Mouse (Mus musculus) T-helper 1 cell (primary cell): ENCODE measurements around the gene Klf6.

Source experiments
- in situ Hi-C: fragments of 300-600 bp; cut with MboI, MseI; formaldehyde crosslinking; loops from one replicate; pipeline ENCODE4 v1.15.1; 2025; ENCODE audit warnings: high pct_unique_total_duplicates

Gene Klf6

DNA sequence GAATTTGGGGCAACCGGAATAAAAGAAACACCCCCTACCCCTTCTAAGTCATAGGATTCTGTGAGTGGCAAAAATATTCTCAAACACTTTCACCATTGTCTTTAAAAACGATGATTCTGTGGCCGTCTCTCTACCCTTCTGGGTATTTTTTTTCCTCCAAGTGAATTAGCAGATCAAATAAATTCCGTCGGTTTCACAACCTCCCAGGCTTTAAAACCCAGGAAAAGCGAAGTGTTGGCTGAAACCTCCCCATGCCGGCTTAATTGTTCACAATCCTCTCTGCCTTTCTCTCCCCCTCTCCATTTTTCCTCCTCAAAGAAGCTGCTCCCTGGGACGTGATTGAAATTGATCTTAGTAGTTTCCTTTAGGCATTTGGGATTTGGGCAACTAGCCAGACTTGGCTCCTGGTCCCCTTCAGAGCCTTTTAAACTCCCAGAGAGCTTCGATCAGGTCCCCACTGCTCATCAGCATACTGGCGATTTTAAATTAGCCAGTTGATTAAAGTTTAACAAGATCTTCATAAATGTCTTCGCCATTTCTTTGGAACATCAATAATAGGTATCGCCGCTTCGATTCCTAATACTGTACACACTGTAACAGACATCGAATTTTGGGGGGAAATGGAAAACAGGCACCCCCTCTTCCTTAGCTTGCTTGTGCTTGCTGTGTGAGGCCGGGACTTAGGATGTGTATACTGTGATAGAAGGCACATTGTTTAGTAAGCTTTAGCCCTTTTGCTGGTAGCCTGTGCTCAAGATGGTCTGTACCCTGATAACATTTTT is 1.5 kb downstream of the Klf6 start:
- in situ Hi-C loops = loop anchor here (5.0 to 25.0 kb wide), 3 partner anchors 96 to 774 kb away; partner anchors contain the start of gene Pfkp

- in situ Hi-C loops = loop anchor here (5.0 to 25.0 kb wide), 3 partner anchors 96 to 774 kb away; partner anchors contain the start of gene Pfkp
These were observed 2.2 kb downstream of the Klf6 start for GRCm38 (mm10) chr13:5863408-5863891.

GRCm38 (mm10) chr13:5864265-5865097 is 3.2 kb downstream of the Klf6 start:
- in situ Hi-C loops = loop anchor here (5.0 to 25.0 kb wide), 3 partner anchors 97 to 773 kb away; partner anchors contain the start of gene Pfkp

DNA sequence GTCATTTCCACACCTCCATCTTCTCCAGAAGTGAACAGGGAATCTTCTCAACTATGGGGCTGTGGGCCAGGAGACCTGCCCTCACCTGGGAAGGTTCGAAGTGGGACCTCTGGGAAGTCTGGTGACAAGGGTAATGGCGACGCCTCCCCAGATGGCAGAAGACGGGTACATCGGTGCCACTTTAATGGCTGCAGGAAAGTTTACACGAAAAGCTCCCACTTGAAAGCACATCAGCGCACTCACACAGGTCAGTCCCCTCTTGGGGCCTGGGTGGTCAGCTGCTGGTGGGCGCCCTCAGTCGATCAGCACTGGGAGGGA is 3.8 kb downstream of the Klf6 start:
- in situ Hi-C loops = loop anchor here (25.0 kb wide), 1 partner anchor 772 kb away; the partner anchor contains the start of gene Pfkp

DNA sequence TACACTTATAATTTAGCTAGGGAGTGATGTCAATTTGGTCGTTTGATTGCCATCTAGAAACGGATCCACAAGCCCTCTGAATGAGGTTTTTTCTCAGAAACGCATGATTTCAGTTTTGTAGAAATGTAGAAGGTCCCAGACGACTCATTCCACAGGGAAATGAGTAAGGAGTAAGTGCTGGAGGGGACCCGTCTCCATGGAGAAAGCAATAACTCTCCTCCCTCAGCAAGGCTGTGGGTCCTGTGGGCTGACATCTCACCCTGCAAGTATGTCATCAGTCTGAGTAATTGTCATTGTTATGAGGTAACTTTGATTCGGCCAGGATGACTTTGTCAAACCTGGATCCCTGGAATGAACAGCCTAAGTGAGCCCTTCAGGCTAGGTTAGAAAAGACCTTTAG is 4.8 kb downstream of the Klf6 start:
- in situ Hi-C loops = loop anchor here (25.0 kb wide), 1 partner anchor 771 kb away; the partner anchor contains the start of gene Pfkp

DNA sequence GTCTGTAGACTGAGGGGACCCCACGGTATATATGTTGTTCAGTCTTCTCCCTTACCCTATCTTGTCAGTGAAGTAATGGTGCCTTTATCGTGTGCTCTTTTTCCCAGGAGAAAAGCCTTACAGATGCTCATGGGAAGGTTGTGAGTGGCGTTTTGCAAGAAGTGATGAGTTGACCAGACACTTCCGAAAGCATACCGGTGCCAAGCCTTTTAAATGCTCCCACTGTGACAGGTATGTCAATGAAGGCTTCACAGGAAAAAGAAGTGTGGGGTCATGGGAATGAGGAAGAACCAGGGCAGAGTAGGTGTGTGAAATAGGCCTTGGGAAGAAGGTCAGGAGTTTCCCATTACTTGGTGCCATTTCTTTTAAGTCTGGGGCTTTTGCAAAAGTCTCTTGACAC is 5.2 kb downstream of the Klf6 start:
- in situ Hi-C loops = loop anchor here (25.0 kb wide), 1 partner anchor 771 kb away; the partner anchor contains the start of gene Pfkp

DNA sequence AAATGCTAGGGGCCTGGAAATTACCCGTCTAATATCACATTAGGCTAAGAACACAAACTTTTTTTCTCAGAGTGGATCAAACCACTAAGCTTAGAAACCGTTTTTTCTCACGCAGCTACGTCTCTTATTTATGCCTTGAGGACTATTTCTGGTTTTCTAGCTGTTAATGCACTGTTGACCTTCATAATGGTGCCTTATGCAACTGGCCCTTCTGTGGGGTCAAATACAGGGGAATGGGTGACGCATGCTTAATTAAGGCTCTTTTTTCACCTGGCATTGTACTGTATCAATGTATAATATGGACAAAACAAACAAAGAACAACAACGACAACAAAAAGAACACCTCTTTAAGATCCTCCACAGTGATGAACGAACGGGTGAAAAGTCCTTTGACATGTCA is 7.1 kb downstream of the Klf6 start:
- in situ Hi-C loops = loop anchor here (25.0 kb wide), 1 partner anchor 769 kb away; the partner anchor contains the start of gene Pfkp

DNA sequence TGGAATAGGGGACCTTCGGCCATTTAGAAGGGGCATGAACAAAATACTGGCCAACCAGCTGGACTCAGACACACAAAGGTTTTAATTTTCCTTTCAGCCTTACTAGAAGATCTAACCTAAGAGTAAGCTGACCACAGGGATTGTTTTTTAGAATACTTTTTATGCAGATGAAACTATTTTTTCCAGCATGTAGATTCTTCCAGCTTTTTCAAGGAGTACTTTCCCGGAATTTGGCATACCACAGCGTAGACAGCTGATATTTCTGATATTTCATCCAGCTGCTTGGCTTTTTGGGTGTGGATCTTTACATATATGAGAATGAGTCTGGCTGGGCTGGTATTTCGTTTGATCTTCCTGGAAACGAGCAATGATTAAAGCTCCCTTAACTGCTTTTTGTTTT is 8.2 kb downstream of the Klf6 start:
- in situ Hi-C loops = loop anchor here (25.0 kb wide), 1 partner anchor 768 kb away; the partner anchor contains the start of gene Pfkp

DNA sequence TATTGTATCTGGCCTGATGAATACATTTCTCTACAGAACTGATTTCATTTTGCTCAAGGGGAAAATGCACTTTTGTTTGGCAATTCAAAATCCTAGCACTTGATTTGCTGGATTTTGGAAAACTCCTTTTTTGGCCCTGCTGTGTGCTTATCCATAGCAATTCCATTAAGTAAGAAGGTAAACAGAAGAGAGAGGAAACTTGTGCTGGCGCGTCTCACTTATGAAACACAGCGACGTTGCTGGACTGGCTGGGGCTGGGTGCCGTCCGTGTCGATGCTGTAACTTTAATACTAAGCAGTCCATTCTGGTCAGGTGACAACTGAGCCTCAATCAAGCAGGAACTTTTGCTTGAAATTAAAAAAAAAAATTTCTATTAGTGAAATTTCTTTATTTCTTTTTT is 8.6 kb downstream of the Klf6 start:
- in situ Hi-C loops = loop anchor here (5.0 to 25.0 kb wide), 2 partner anchors 417 to 767 kb away; partner anchors contain the start of gene Pfkp

DNA sequence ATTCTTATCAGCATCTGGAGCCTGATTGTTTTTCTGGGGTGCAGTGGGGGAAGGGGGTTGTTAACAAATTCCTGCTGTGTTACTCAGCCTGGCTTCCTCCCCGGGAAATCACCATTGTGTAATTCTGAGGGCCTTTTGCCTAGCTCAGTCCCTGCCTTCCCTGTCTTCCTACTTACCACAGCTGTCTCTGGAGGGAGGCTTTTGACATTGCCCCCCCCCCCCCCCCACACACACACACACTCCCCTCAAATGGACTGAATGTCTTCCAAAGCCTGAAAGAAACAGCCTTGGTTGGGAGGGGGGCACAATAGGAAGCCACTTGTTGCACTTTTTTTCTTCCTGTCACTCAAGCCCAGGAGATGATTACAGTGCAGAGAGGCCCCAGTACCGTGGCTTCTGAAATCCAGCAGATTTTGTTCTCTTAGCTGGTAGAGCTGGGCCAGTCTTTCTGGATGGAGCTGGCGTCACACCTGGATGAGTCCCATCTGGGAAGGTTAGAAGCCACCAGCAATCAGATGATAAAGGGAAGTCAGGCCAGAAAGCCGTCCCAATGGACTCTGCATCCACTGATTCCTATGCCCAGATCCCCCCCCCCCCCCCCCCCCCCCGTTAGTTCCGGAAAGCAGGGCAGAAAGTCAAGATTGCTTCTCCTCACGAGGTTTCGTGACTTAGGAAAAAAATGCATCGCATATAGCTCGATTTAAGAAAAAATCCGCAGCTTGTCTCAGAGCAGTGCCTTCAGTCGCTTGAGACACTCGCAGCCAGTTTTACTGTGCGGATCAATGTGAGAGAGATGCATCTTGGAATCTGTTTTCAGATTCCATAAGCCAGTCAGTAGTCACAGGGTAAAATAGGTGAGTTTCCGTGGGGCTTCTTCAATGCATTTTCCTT is 9.3 kb downstream of the Klf6 start:
- in situ Hi-C loops = loop anchor here (5.0 to 25.0 kb wide), 2 partner anchors 417 to 767 kb away; partner anchors contain the start of gene Pfkp

DNA sequence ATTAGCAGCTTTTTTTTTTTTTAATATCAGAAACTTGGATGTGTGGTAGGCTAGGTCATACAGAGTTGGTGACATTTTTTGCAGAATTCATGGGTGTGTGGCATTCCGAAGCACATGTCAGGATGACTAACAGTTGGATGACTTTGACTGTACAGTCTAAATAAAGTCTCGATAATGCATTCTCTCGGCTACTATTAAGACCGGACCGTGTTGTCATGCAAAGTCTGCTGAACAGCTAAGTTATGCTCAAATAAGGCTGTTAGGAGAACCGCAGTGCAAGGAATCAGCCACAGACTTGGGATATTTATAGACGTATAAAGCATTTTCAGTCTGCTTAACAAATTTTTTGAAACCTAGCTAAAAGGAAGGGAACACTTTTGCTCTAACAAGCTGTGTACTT is 10.1 kb downstream of the Klf6 start:
- in situ Hi-C loops = loop anchor here (5.0 to 25.0 kb wide), 2 partner anchors 416 to 766 kb away; partner anchors contain the start of gene Pfkp

DNA sequence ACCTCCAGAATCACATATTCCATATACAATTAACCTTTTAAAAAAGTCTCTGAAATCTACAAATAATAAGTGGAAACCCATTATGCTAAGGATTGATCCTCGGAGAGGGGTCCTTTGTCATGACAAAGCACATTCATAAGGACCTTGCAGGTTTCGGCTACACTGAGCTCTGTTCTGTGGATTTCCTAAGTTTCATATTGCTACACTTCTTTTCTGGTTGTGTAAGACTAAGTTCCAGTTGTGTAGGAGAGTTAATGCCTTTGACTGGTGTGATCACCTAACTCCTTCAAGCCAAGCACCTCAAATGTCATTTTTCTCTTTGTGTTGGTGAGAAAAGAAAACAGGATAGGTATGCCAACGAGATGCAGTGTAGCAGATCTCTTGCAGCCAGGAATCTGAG is 12.4 kb downstream of the Klf6 start:
- in situ Hi-C loops = loop anchor here (5.0 to 25.0 kb wide), 2 partner anchors 414 to 764 kb away; partner anchors contain the start of gene Pfkp

DNA sequence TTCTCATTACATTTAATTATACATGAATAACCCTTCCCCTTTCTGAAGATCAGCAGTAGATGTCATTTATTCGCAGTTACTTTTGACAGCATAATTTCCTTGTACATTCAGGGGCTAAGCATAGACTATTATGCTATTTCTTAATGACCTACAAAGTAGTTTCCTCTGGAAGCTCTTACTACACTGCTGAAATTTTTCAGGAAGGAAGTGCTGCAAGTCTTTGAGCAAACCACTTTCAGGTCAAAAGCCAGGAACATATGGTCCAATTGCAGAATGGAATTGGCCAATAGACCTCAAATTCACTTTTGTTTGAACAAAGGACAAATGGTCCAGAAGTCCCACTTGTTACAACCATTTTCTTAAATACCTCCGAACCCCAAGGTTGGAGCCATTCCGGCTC is 14.2 kb downstream of the Klf6 start:
- in situ Hi-C loops = no loop called here

DNA sequence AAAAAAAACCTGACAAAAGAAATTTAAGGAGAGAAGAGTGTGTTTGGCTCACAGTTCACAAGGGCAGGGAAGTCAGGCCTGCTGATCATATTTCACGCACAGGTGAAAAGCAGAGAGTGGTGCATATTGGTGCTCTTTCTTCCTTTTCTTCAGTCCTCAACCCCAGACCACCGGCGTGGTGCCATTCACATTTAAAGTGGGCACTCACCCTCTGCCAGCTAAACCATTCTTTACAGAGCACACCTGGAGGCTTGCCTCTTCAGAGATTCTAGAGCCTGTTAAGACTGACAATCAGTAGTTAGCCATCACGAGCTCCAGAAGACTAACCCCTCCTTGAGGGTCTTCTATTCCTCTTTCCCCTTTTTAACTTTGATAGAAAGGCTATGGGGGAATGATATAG is 17.5 kb downstream of the Klf6 start:
- in situ Hi-C loops = no loop called here

DNA sequence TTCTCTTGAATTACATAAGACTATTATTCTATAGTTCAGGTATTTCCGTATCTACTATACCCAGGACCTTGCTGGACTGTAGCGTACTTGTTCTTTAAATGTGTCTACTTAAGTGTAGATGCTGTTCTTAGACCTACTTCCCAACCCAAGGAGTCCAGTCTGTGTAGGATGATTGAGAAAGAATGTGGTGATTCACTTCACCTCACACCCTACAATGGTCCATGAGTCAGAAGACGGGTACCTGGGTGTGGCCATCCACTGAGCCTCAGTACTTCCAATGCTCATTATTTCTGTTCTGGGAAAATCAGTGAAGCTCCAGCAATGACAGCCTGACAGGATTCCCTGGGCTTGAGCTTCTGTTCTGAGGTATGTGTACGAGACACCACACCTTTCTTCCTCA is 25.5 kb downstream of the Klf6 start:
- in situ Hi-C loops = no loop called here

DNA sequence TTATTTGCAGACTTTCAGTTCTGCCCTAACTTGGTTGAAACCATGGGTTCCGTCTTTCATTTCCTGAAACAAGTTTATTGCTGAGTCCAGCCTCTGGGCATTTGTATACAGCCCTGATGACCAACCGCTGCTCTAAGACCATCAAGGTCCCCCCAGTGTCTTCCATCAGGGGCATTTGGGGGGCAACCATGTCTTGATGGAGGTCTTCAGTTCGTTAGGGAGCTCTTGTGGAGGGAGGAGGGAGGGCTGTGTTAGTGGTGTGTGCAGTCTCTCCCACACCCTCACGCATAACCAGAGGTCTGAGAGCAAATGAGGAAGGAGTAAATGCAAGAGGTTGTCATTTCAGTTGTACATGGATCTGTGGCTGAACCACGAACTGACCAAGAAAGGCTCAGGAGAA is 26.9 kb downstream of the Klf6 start:
- in situ Hi-C loops = no loop called here

DNA sequence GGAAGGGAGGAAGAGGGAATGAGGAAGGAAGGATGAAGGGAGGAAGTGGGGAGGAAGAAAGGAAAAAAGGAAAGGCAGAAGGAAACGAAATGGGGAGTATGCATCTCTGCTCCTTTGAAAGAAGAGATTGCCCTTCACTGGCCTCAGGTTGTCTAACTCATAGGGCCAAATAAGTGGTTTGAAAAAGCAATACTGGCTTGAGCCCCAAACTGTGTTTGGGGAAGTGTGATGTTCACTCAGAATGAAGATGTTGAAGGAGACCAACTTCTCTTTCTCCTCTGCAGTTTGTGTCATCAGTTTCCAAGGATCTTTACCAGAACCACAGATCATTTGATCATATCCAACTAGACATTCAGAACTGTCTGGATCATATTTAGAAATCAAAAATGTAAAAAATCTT is 27.4 kb downstream of the Klf6 start:
- in situ Hi-C loops = no loop called here

DNA sequence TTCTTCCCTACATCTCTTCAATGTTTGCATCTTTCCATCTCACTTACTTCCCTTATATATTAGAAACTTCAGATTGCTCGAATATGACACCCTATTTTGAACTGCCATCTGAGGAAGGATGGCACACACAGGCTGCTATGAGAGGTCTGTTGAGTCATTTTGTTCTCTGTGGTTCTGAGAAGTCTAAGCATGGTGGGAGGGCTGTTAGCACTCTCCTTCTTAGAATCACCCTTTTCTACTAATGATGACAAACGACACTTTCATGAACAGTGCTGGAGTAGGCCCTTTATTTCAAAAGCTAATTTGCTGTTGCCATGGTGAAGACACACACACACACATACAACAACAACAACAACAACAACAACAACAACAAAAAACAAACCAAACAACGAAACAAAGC is 28.8 kb downstream of the Klf6 start:
- in situ Hi-C loops = no loop called here

DNA sequence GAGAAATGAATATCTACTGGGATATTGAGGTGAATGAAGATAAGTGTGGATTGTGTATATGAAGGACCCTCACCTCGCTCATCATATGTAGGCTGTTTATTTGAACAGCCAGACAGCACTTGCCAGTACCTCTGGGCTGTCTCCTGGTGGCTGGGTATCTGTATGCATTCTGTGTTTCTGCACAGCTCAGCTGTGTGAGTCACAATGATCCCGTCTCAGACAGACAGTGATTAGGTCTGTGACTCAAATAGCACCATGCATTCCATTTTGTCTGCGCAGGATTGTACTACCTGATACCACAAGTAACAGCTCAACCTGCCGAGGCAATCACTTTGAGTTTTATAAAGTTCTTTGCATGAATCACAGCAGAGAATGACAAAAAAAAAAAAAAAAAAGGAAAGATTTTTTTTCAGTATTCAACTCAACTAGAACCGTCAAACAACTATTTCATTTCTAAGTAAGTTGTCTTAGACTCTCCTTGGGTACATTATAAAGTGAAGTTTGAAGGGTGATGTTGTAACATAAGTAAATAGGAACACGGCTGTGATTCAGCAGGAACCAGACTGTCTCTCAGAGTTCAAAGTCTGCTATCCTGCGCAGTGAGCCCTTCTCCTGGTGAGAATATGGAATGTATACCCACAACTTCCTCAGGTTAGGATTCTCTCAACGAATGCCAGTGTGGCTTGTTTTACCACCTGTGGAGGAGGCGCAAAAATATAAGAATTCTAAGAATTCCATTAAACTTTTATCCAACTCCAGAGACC is 31.6 kb downstream of the Klf6 start:
- in situ Hi-C loops = no loop called here

GRCm38 (mm10) chr13:5894910-5895309 is 33.6 kb downstream of the Klf6 start:
- in situ Hi-C loops = loop anchor here (5.0 kb wide), 1 partner anchor 87 kb away; no protein-coding TSS in a partner anchor
